Mouse (Mus musculus): ENCODE results near the gene Lepr.
"Not testable (repeated sequence)": the region's sequence is repeated elsewhere in the genome, so short reads cannot be mapped to it uniquely, and the experiment has no call there.

The Lepr gene

GRCm38 (mm10) chr4:101718991-101719580 is 1.9 kb downstream of the Lepr start:
- no peak for DNase-seq

- DNase-seq = no peak
Measured at GRCm38 (mm10) chr4:101721705-101722104, 4.5 kb downstream of the Lepr start.

- no peak for DNase-seq
Measured at GRCm38 (mm10) chr4:101741973-101742372, 24.8 kb downstream of the Lepr start.

- no peak for DNase-seq
Measured at GRCm38 (mm10) chr4:101745534-101745933, 28.3 kb downstream of the Lepr start.

- no peak for DNase-seq
Measured at GRCm38 (mm10) chr4:101760490-101760889, 43.3 kb downstream of the Lepr start.

GRCm38 (mm10) chr4:101843923-101844322 is 126.7 kb downstream of the Lepr start, which contains the start of gene B020004J07Rik:
Gene B020004J07Rik (minus strand): TSS chr4:101844023.
- DNase-seq = not testable (repeated sequence)

DNA sequence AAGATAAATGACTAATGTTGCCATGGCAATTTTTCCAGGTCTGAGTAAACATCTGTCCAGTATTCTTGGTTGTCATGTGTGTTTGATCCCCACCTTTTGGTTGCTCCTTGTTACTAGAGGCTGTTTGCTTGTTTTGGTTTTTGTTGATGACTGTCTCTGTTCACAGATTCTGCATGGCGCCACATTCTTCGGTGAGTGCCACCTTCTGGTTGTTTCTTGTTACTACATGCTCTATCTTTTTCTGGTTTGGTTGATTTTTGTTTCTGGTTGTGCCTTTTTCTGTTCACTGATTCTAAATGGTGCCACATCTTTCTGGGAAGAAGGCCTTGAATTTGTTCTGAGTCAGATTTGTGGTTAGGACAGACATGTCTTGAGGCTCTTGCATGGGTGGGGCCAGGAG is 133.7 kb downstream of the Lepr start:
- DNase-seq = no peak

GRCm38 (mm10) chr4:101860873-101861272 is 143.7 kb downstream of the Lepr start:
- no peak for DNase-seq

- no peak for DNase-seq
Measured at GRCm38 (mm10) chr4:101862289-101862688, 145.1 kb downstream of the Lepr start.

All from liver (tissue).